Mouse (Mus musculus): ENCODE measurements at regions not wholly inside any gene's neighbourhood (a gene's known extent, or its start where the extent isn't known, plus 50 kb on each side); places are given as distances from the start of the nearest gene placed in this dataset.

DNA sequence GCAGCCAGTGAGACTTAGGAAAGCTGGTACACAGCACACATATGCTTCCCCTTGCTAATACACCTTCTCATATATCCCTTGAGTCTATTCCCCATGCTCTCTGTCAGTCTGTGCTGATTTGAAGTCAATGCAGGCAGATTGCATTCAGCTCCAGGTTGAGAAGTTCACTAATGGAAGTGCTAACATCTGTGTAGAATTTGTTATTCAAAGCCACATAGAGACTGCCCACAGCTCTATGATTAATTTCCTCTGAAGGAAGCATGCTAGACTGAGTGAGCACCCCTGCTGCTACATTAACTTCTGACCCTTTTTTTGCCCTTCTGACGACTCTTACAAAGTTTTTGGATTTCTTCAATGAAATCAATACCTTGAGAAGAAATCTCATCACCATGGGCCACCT is 486.0 kb upstream of the Dmac1 start:
- TF ChIP-seq CTCF (IDR thresholded peaks at IDR 0.05; ENCODE audit: borderline replicate concordance, extremely low read depth, insufficient read depth, insufficient read length) (no peak), POLR2A (IDR thresholded peaks at IDR 0.05; ENCODE audit: borderline replicate concordance, extremely low read depth, insufficient read depth, insufficient read length, poor library complexity, severe bottlenecking) (no peak)
